Mouse (Mus musculus): ENCODE measurements at regions not wholly inside any gene's neighbourhood (a gene's known extent, or its start where the extent isn't known, plus 50 kb on each side); places are given as distances from the start of the nearest gene placed in this dataset.

GRCm38 (mm10) chr11:44027046-44027445 lies 126.0 kb upstream of the Adra1b start:
- DNase-seq (ENCODE audit: low spot score), result no peak

GRCm38 (mm10) chr11:44046083-44046482 lies 145.1 kb upstream of the Adra1b start:
- no peak for DNase-seq (ENCODE audit: low spot score)

- DNase-seq (ENCODE audit: low spot score), result no peak
These were observed 148.4 kb upstream of the Adra1b start for GRCm38 (mm10) chr11:44049253-44049976.

GRCm38 (mm10) chr11:44052481-44052880 lies 151.5 kb upstream of the Adra1b start:
- DNase-seq (ENCODE audit: low spot score), result no peak

GRCm38 (mm10) chr11:44062446-44062845 lies 161.4 kb upstream of the Adra1b start:
- no peak for DNase-seq (ENCODE audit: low spot score)

GRCm38 (mm10) chr11:44066176-44066575 lies 165.2 kb upstream of the Adra1b start:
- no peak for DNase-seq (ENCODE audit: low spot score)

- DNase-seq (ENCODE audit: low spot score), result no peak
These were observed 182.7 kb upstream of the Adra1b start for GRCm38 (mm10) chr11:44083716-44084115.

- DNase-seq (ENCODE audit: low spot score), result peak; percentile 39
These were observed 185.9 kb upstream of the Adra1b start for GRCm38 (mm10) chr11:44086951-44087350.

- no peak for DNase-seq (ENCODE audit: low spot score)
These were observed 188.5 kb upstream of the Adra1b start for GRCm38 (mm10) chr11:44089514-44089913.

- no peak for DNase-seq (ENCODE audit: low spot score)
These were observed 194.3 kb upstream of the Adra1b start for GRCm38 (mm10) chr11:44095280-44095679.

GRCm38 (mm10) chr11:44103188-44103840 lies 202.3 kb upstream of the Adra1b start:
- no peak for DNase-seq (ENCODE audit: low spot score)

- no peak for DNase-seq (ENCODE audit: low spot score)
These were observed 202.8 kb upstream of the Adra1b start for GRCm38 (mm10) chr11:44103841-44104191.

GRCm38 (mm10) chr11:44106231-44106630 lies 205.2 kb upstream of the Adra1b start:
- no peak for DNase-seq (ENCODE audit: low spot score)

GRCm38 (mm10) chr11:44111525-44111924 lies 210.5 kb upstream of the Adra1b start:
- DNase-seq (ENCODE audit: low spot score), result no peak

GRCm38 (mm10) chr11:44127088-44127487 lies 226.1 kb upstream of the Adra1b start:
- DNase-seq (ENCODE audit: low spot score), result no peak

- DNase-seq (ENCODE audit: low spot score), result no peak
These were observed 227.5 kb upstream of the Adra1b start for GRCm38 (mm10) chr11:44128481-44128880.

GRCm38 (mm10) chr11:44133244-44133643 lies 232.2 kb upstream of the Adra1b start:
- DNase-seq (ENCODE audit: low spot score), result no peak

- peak; percentile 28 for DNase-seq (ENCODE audit: low spot score)
These were observed 235.0 kb upstream of the Adra1b start for GRCm38 (mm10) chr11:44136024-44136423.

GRCm38 (mm10) chr11:44142996-44143395 lies 242.0 kb upstream of the Adra1b start:
- DNase-seq (ENCODE audit: low spot score), result no peak

GRCm38 (mm10) chr11:44144477-44144876 lies 243.5 kb upstream of the Adra1b start:
- DNase-seq (ENCODE audit: low spot score), result no peak

- no peak for DNase-seq (ENCODE audit: low spot score)
These were observed 245.4 kb upstream of the Adra1b start for GRCm38 (mm10) chr11:44146419-44146818.

GRCm38 (mm10) chr11:44153576-44153975 lies 246.3 kb upstream of the Il12b start:
- no peak for DNase-seq (ENCODE audit: low spot score)

- no peak for DNase-seq (ENCODE audit: low spot score)
These were observed 244.3 kb upstream of the Il12b start for GRCm38 (mm10) chr11:44155591-44155990.

Measured in thymus, postnatal 0 days (tissue).